Mouse (Mus musculus): ENCODE results near the gene Ago3. TPM values are rescaled to one million over a fixed set of nuclear protein-coding genes. Genes with fewer than 3 reads are reported as not detected.

Ago3 gene
- total RNA-seq, 1 experiment from 2014 or later: 19.3 TPM

Other genes starting within 250 kb of the Ago3 start
- gene Thrap3, start 226.8 kb downstream of the Ago3 start, total RNA-seq (2021): 190 and 212 TPM in 2 replicates
- 53.4 and 67.3 TPM in 2 replicates for gene Map7d1, start 173.2 kb downstream of the Ago3 start, total RNA-seq (2021)
- 70.8 and 75.6 TPM in 2 replicates for gene Trappc3, start 167.2 kb downstream of the Ago3 start, total RNA-seq (2021)
- 2.9 and 3.1 TPM in 2 replicates for gene Col8a2, start 142.8 kb downstream of the Ago3 start, total RNA-seq (2021)
- gene Adprhl2, start 107.9 kb downstream of the Ago3 start, total RNA-seq (2021): 27.3 and 34.9 TPM in 2 replicates
- 2.4 and 3.3 TPM in 2 replicates for gene Tekt2, start 103.9 kb downstream of the Ago3 start, total RNA-seq (2021)
- gene Ago1, start 39.0 kb upstream of the Ago3 start, total RNA-seq (2021): 27.5 and 29.3 TPM in 2 replicates
- gene Ago4, start 103.9 kb upstream of the Ago3 start, total RNA-seq (2021): 4.3 and 5.9 TPM in 2 replicates
- gene Clspn, start 127.4 kb upstream of the Ago3 start, total RNA-seq (2021): 10.2 and 11.3 TPM in 2 replicates
- gene 5730409E04Rik, start 180.3 kb upstream of the Ago3 start, total RNA-seq (2021): 8.8 and 11.7 TPM in 2 replicates
- gene Psmb2, start 248.1 kb upstream of the Ago3 start, total RNA-seq (2021): 184 and 190 TPM in 2 replicates

All from adrenal gland, postnatal 14 days (tissue).